Mouse (Mus musculus) lung, embryonic 16.5 days (tissue): Measurements from ENCODE around the gene Lrrc20. TPM values are rescaled to one million over a fixed set of nuclear protein-coding genes. Genes with fewer than 3 reads are reported as not detected.

Experiments used
- ATAC-seq: fragments of 200-750 bp; cut with Nextera tagmentation; 2 replicates; pipeline ENCODE4 v1.8.0; 2017; ENCODE audit warnings: low read depth, mild to moderate bottlenecking, moderate library complexity
- H3K27ac ChIP-seq: fragments of 300-500 bp; sonication (generic); 2 replicates; pipeline ENCODE4 v1.5.1; 2014; ENCODE audit warnings: mild to moderate bottlenecking, control low read depth, low read length
- H3K27me3 ChIP-seq: fragments of 300-500 bp; sonication (generic); 2 replicates; pipeline ENCODE4 v1.6.1; 2014; ENCODE audit warnings: low read depth, low read length, mixed read lengths; ENCODE audit not compliant: control insufficient read depth, insufficient read depth
- H3K36me3 ChIP-seq: fragments of 300-500 bp; sonication (generic); 2 replicates; pipeline ENCODE4 v1.6.1; 2014; ENCODE audit warnings: low read length; ENCODE audit not compliant: control insufficient read depth, insufficient read depth
- H3K4me1 ChIP-seq: fragments of 300-500 bp; sonication (generic); replicated peaks from 2 replicates; pipeline ENCODE4 v1.6.1; 2014; ENCODE audit warnings: low read length, mixed read lengths; ENCODE audit not compliant: control insufficient read depth, insufficient read depth
- H3K4me2 ChIP-seq: fragments of 300-500 bp; sonication (generic); 2 replicates; pipeline ENCODE4 v1.6.1; 2014; ENCODE audit warnings: low read depth, low read length, control low read depth
- H3K4me3 ChIP-seq: fragments of 300-500 bp; sonication (generic); 2 replicates; pipeline ENCODE4 v1.5.1; 2014; ENCODE audit warnings: mild to moderate bottlenecking, low read length, control low read depth
- H3K9ac ChIP-seq: fragments of 300-500 bp; sonication (generic); 2 replicates; pipeline ENCODE4 v1.6.1; 2014; ENCODE audit warnings: low read length, control low read depth
- H3K9me3 ChIP-seq: fragments of 300-500 bp; sonication (generic); 2 replicates; pipeline ENCODE4 v1.6.1; 2016; ENCODE audit warnings: low read length; ENCODE audit not compliant: control insufficient read depth
- WGBS: fragments of 180-500 bp; shearing (Covaris S2); extraction: QIAGEN DNeasy Blood & Tissue Kit; methylation state at CpG from one replicate; pipeline ENCODE4 v1.1.7; 2014; 5-methylcytosine and 5-hydroxymethylcytosine counted together
- polyA plus RNA-seq: library from polyadenylated mRNA; unstranded; fragments of >200 nt; fragmentation: Nextera tagmentation; extraction: Ambion mirVana; gene quantifications from 2 replicates; pipeline ENCODE4 v1.2.1, GENCODE M21; 2015

Gene Lrrc20
- polyA plus RNA-seq, result 7.5 and 8.7 TPM in 2 replicates

- Histone ChIP-seq H3K4me3 (peak within 1 kb of the TSS; percentile 93), H3K27ac (peak within 1 kb of the TSS; percentile 55), H3K36me3 (no peaks in the 10 kb centered on the region), H3K9ac (peak within 1 kb of the TSS; percentile 81), H3K4me2 (peak within 1 kb of the TSS; percentile 95), H3K27me3 (no peaks in the 10 kb centered on the region), H3K9me3 (no peaks in the 10 kb centered on the region), H3K4me1 (peaks cover 16% of the 10 kb centered on the region)
- WGBS, result under 1% methylated on average over 69 of the region's 70 CpGs
- ATAC-seq, result peak; percentile 99
Observed at GRCm38 (mm10) chr10:61475594-61476439, at the start of gene Lrrc20. TSS of gene Lrrc20 (plus strand) at chr10:61475801.

- no peak for ATAC-seq
- H3K27ac ChIP-seq, result no peak overlapping the region
- WGBS, result 33% methylated on average over 2 of the region's 2 CpGs
Observed at GRCm38 (mm10) chr10:61426251-61426757, 49.3 kb upstream of the Lrrc20 start.

GRCm38 (mm10) chr10:61427951-61428350, 47.6 kb upstream of the Lrrc20 start:
- Histone ChIP-seq H3K9ac (no peak overlapping the region), H3K4me1 (peaks cover 5% of the 10 kb centered on the region), H3K27ac (no peak overlapping the region), H3K4me3 (no peak overlapping the region), H3K36me3 (peaks cover 19% of the 10 kb centered on the region), H3K27me3 (no peaks in the 10 kb centered on the region), H3K9me3 (no peaks in the 10 kb centered on the region), H3K4me2 (no peak overlapping the region)
- 80% methylated on average over 6 of the region's 6 CpGs for WGBS
- ATAC-seq, result no peak

More at GRCm38 (mm10) chr10:61426251-61426757, 49.3 kb upstream of the Lrrc20 start:
- peaks cover 5% of the 10 kb centered on the region for H3K4me1 ChIP-seq
- no peaks in the 10 kb centered on the region for H3K27me3 ChIP-seq
- H3K4me2 ChIP-seq, result no peak overlapping the region
- H3K9me3 ChIP-seq, result no peaks in the 10 kb centered on the region
- H3K9ac ChIP-seq, result no peak overlapping the region
- H3K36me3 ChIP-seq, result peaks cover 12% of the 10 kb centered on the region
- H3K4me3 ChIP-seq, result no peak overlapping the region

DNA sequence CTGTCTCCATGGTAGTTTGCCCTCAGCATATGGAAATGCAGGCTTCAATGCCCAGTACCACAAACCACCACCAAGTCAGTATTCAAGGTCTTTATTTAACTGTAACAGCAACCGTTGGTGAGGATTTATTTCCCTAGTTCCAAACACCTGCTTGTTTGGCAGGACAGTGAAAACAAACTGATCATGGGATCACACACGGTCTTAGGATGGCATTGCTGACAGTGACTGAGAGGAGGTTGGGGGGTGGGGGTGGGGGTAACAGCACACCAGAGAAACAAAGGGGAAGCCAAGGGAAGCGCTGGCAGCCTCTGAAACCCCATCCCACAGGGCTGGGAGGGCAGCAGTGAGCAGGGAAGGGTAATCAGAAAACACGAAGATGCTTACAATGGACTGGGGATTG, 47.2 kb upstream of the Lrrc20 start:
- Histone ChIP-seq H3K9ac (no peak overlapping the region), H3K27ac (no peak overlapping the region), H3K27me3 (no peaks in the 10 kb centered on the region), H3K4me2 (no peak overlapping the region), H3K4me1 (peaks cover 5% of the 10 kb centered on the region), H3K4me3 (no peak overlapping the region), H3K36me3 (peaks cover 24% of the 10 kb centered on the region), H3K9me3 (no peaks in the 10 kb centered on the region)
- no peak for ATAC-seq
- 59% methylated on average over 4 of the region's 4 CpGs for WGBS

DNA sequence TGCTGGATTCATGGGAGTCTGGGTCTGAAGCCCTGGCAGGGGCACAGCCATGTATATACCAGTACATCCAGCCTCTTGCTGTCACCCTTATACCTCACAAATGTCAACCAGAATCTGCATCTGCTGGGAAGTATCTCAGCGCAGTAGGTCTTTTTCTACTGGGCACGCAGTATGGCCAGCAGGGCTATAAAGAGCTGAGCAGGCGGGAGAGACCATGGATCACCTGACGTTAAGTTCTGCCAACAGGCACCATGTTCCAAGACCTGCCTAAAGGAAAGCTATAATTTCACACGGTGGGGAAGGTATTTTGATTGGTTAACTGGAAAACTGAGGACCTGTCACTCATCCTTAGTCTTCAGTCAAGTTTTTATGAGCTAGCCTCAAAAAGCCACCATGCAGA, 46.6 kb upstream of the Lrrc20 start:
- Histone ChIP-seq H3K27ac (no peak overlapping the region), H3K27me3 (no peaks in the 10 kb centered on the region), H3K4me2 (no peak overlapping the region), H3K9me3 (no peaks in the 10 kb centered on the region), H3K36me3 (peaks cover 30% of the 10 kb centered on the region), H3K4me3 (no peak overlapping the region), H3K9ac (no peak overlapping the region), H3K4me1 (peaks cover 5% of the 10 kb centered on the region)
- no peak for ATAC-seq
- 87% methylated on average over 5 of the region's 5 CpGs for WGBS

GRCm38 (mm10) chr10:61431375-61431774, 44.2 kb upstream of the Lrrc20 start:
- H3K9ac ChIP-seq, result no peak overlapping the region
- peaks cover 38% of the 10 kb centered on the region for H3K36me3 ChIP-seq
- H3K4me1 ChIP-seq, result no peaks in the 10 kb centered on the region
- H3K9me3 ChIP-seq, result no peaks in the 10 kb centered on the region
- H3K27ac ChIP-seq, result no peak overlapping the region
- no peaks in the 10 kb centered on the region for H3K27me3 ChIP-seq
- no peak overlapping the region for H3K4me3 ChIP-seq
- no peak overlapping the region for H3K4me2 ChIP-seq
- no peak for ATAC-seq
- WGBS, result 87% methylated on average over 9 of the region's 9 CpGs

GRCm38 (mm10) chr10:61440202-61440800, 35.3 kb upstream of the Lrrc20 start:
- no peaks in the 10 kb centered on the region for H3K27me3 ChIP-seq
- ATAC-seq, result no peak
- H3K9ac ChIP-seq, result no peak overlapping the region
- no peaks in the 10 kb centered on the region for H3K9me3 ChIP-seq
- 88% methylated on average over 7 of the region's 7 CpGs for WGBS
- no peak overlapping the region for H3K27ac ChIP-seq
- no peaks in the 10 kb centered on the region for H3K36me3 ChIP-seq
- H3K4me2 ChIP-seq, result no peak overlapping the region
- no peak overlapping the region for H3K4me3 ChIP-seq
- peaks cover 9% of the 10 kb centered on the region for H3K4me1 ChIP-seq

DNA sequence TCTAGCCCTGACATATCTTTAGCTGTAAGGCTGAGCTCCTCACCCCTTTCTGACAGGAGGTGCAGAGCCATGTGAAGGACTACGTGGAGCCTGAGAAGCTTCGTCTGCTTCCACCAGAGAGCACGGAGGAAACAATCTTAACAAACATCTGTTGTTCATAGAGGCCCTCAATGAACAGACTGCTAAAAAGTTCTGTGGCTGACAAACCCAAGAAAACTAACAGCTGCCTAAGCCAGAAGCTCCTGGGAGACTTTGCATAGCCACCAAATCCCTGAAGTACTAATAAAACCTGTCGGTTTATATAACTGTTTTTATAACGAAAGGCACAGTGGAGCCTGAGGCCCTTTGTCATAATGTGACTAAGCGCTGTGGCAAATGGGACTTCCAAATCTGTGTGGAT, 32.1 kb upstream of the Lrrc20 start:
- Histone ChIP-seq H3K36me3 (peaks cover 9% of the 10 kb centered on the region; the same call in 1 of the 2 replicates), H3K27me3 (no peaks in the 10 kb centered on the region), H3K4me2 (no peak overlapping the region), H3K4me3 (no peak overlapping the region), H3K9ac (no peak overlapping the region), H3K27ac (no peak overlapping the region), H3K4me1 (peaks cover 12% of the 10 kb centered on the region), H3K9me3 (no peaks in the 10 kb centered on the region)
- WGBS, result 49% methylated on average over 6 of the region's 6 CpGs
- no peak for ATAC-seq

DNA sequence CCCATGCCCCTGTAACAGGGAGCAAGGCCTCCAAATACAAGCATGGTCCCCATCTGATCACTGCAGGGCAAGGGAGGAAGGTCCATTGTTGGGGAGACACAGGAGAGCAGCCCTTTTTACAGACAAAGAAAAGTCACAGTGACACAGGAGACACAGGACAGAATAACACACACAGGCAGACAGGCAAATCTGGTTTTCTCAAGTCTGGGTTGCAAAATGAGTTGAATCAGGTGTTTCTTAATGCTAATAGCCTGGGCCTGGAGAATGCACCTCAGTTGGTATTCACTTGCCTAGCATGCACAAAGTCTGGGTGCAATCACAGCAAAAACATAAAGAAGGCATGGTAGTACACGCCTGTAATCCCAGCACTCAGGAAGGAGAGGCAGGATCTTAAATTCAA, 31.7 kb upstream of the Lrrc20 start:
- no peaks in the 10 kb centered on the region for H3K27me3 ChIP-seq
- no peak overlapping the region for H3K27ac ChIP-seq
- H3K36me3 ChIP-seq, result peaks cover 9% of the 10 kb centered on the region; the same call in 1 of the 2 replicates
- H3K4me2 ChIP-seq, result no peak overlapping the region
- no peaks in the 10 kb centered on the region for H3K9me3 ChIP-seq
- no peak overlapping the region for H3K9ac ChIP-seq
- H3K4me1 ChIP-seq, result peaks cover 12% of the 10 kb centered on the region
- H3K4me3 ChIP-seq, result no peak overlapping the region
- no peak for ATAC-seq
- WGBS, result 38% methylated on average over 1 of the region's 1 CpGs
